Comparison of ENCODE assay signal across 9 mouse cellular contexts in the genomic region with DNA sequence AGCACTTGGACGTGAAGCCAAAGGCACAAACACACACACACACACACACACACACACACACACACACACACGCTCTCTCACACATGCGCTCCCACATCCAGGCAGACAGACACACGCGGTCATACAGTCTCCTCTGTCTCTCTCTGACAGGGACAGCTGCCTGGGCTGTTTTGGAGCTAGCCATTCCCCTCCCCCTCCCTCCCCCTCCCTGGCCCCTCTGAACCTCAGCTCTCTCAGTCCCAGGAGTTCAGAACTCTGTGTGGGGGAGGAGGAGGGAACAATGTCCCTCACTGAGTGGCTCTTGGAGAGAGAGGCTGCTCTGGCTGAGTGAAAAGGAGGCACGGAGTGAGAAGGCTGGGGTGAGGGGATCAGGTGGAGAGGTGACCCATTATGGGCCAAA. TPM values are rescaled to one million over a fixed set of nuclear protein-coding genes. Genes with fewer than 3 reads are reported as not detected.
DNase-seq lines count a peak whose midpoint lies in the region; ATAC-seq lines count a peak whose summit lies in the region.
"Had no signal": no experiment of that assay in that cellular context is flagged by ENCODE, and none has a peak within 500 bp of the region (broad histone marks: within the 10 kb centered on the region; RNA-seq: fewer than 3 reads in every experiment).

No protein-coding gene starts in this region.

- H3K9ac ChIP-seq in heart, embryonic 13.5 days: peak overlapping the region; percentile 61
- no peak overlapping the region; the same call in 1 of the 2 replicates for H3K9ac ChIP-seq in midbrain, embryonic 11.5 days (ENCODE audit: low read length)
- no peak overlapping the region for H3K9ac ChIP-seq in midbrain, embryonic 15.5 days
- H3K9ac ChIP-seq in heart, embryonic 16.5 days (ENCODE audit: low read length): peak overlapping the region; percentile 16; the same call in 1 of the 2 replicates

- peaks cover 47% of the 10 kb centered on the region for H3K4me1 ChIP-seq in heart, embryonic 13.5 days
- peaks cover 20% of the 10 kb centered on the region for H3K4me1 ChIP-seq in midbrain, embryonic 11.5 days (ENCODE audit: control insufficient read depth, insufficient read depth, low read length)
- peaks cover 12% of the 10 kb centered on the region for H3K4me1 ChIP-seq in midbrain, embryonic 15.5 days
- H3K4me1 ChIP-seq in heart, embryonic 16.5 days (ENCODE audit: control insufficient read depth, insufficient read depth, low read length): peaks cover 28% of the 10 kb centered on the region

- peak overlapping the region; percentile 47 for H3K4me2 ChIP-seq in heart, embryonic 13.5 days
- H3K4me2 ChIP-seq in midbrain, embryonic 11.5 days: no peak overlapping the region
- H3K4me2 ChIP-seq in midbrain, embryonic 15.5 days: no peak overlapping the region
- H3K4me2 ChIP-seq in heart, embryonic 16.5 days (ENCODE audit: low read depth, low read length): peak overlapping the region; percentile 7; the same call in 1 of the 2 replicates

- WGBS in heart, embryonic 13.5 days: 31% methylated on average over 6 of the region's 6 CpGs
- 15% methylated on average over 6 of the region's 6 CpGs for WGBS in midbrain, embryonic 11.5 days
- 8% methylated on average over 6 of the region's 6 CpGs for WGBS in midbrain, embryonic 15.5 days
- 10% methylated on average over 6 of the region's 6 CpGs for WGBS in heart, embryonic 16.5 days

- H3K36me3 ChIP-seq in heart, embryonic 13.5 days: no peaks in the 10 kb centered on the region
- no peaks in the 10 kb centered on the region for H3K36me3 ChIP-seq in midbrain, embryonic 11.5 days (ENCODE audit: control insufficient read depth, insufficient read depth, low read length)
- H3K36me3 ChIP-seq in midbrain, embryonic 15.5 days (replicated peaks): no peaks in the 10 kb centered on the region
- no peaks in the 10 kb centered on the region for H3K36me3 ChIP-seq in heart, embryonic 16.5 days (ENCODE audit: control insufficient read depth, insufficient read depth)

- DNase-seq in heart, adult 8-10 months (ENCODE audit: low spot score): no peak
- DNase-seq in midbrain, embryonic 11.5 days (ENCODE audit: low spot score, missing footprints): peak; percentile 87
- DNase-seq in retina, postnatal 1 day: peak; percentile 87
- DNase-seq in frontal cortex, adult 2 months (ENCODE audit: extremely low spot score in 1 of 2, low spot score in 1 of 2): no peak
- DNase-seq: lung, postnatal 36 days had no signal

- H3K4me3 ChIP-seq in heart, embryonic 13.5 days: 0 out of 2 replicates have a peak overlapping the region, but pooled peaks have one; percentile 4
- H3K4me3 ChIP-seq in midbrain, embryonic 11.5 days (ENCODE audit: low read depth, low read length): no peak overlapping the region
- no peak overlapping the region for H3K4me3 ChIP-seq in midbrain, embryonic 15.5 days
- H3K4me3 ChIP-seq in heart, embryonic 16.5 days (ENCODE audit: low read length): no peak overlapping the region

- H3K9me3 ChIP-seq in heart, embryonic 13.5 days: no peaks in the 10 kb centered on the region
- H3K9me3 ChIP-seq in midbrain, embryonic 11.5 days (ENCODE audit: control insufficient read depth, low read length): no peaks in the 10 kb centered on the region
- H3K9me3 ChIP-seq in midbrain, embryonic 15.5 days: no peaks in the 10 kb centered on the region
- no peaks in the 10 kb centered on the region for H3K9me3 ChIP-seq in heart, embryonic 16.5 days (replicated peaks; ENCODE audit: control insufficient read depth, low read length)

- ATAC-seq in heart, embryonic 13.5 days (ENCODE audit: extremely low read depth, insufficient number of reproducible peaks, low FRiP score, low TSS enrichment): peak; percentile 12; the same call in 1 of the 2 replicates
- peak; percentile 79 for ATAC-seq in midbrain, embryonic 11.5 days (ENCODE audit: low FRiP score)
- ATAC-seq in midbrain, embryonic 15.5 days (replicated peaks): no peak
- peak; percentile 49; the same call in 1 of the 2 replicates for ATAC-seq in heart, embryonic 16.5 days (replicated peaks; ENCODE audit: extremely low read depth, insufficient read depth, low FRiP score)
- ATAC-seq in megakaryocyte-erythroid progenitor cell, adult 5-6 weeks (replicated peaks; ENCODE audit: low FRiP score, low TSS enrichment, poor library complexity, severe bottlenecking): no peak

- peak overlapping the region; percentile 66 for H3K27ac ChIP-seq in heart, embryonic 13.5 days (replicated peaks)
- H3K27ac ChIP-seq in midbrain, embryonic 11.5 days (ENCODE audit: low read depth, low read length): no peak overlapping the region
- no peak overlapping the region for H3K27ac ChIP-seq in midbrain, embryonic 15.5 days
- no peak overlapping the region for H3K27ac ChIP-seq in heart, embryonic 16.5 days (ENCODE audit: low read length)

- H3K27me3 ChIP-seq in heart, embryonic 13.5 days (replicated peaks): peaks cover 89% of the 10 kb centered on the region
- peaks cover 43% of the 10 kb centered on the region for H3K27me3 ChIP-seq in midbrain, embryonic 11.5 days (ENCODE audit: control insufficient read depth, insufficient read depth, low read length)
- H3K27me3 ChIP-seq in midbrain, embryonic 15.5 days (replicated peaks): peaks cover 50% of the 10 kb centered on the region
- peaks cover 29% of the 10 kb centered on the region for H3K27me3 ChIP-seq in heart, embryonic 16.5 days (ENCODE audit: control insufficient read depth, insufficient read depth, low read length)

RNA-seq across cellular contexts. Expression of a gene that starts 7.0 kb away (rescaled TPM):
- 0.66 and 0.74 TPM in 2 replicates for polyA plus RNA-seq in heart, embryonic 13.5 days (2015; fragmentation: Nextera tagmentation; extraction: Ambion mirVana)
- 1 to 10 TPM in 2 of 4 experiments, under 1 TPM in 2; 0.34 to 1.7 (median 1.1) TPM for total RNA-seq in heart, adult 8-10 months (2022)
- polyA plus RNA-seq in midbrain, embryonic 11.5 days (2014; fragmentation: Nextera tagmentation; extraction: Ambion mirVana): 0.18 and 0.39 TPM in 2 replicates
- polyA plus RNA-seq in midbrain, embryonic 15.5 days (2015; fragmentation: Nextera tagmentation; extraction: Ambion mirVana): 4.5 and 6.2 TPM in 2 replicates
- polyA plus RNA-seq in heart, embryonic 16.5 days (2015; fragmentation: Nextera tagmentation; extraction: Ambion mirVana): 0.33 and 0.39 TPM in 2 replicates
- polyA plus RNA-seq in frontal cortex, adult 2 months (2012; rRNA removed): 0.16 and 0.21 TPM in 2 replicates
- not detected in 2 replicates for total RNA-seq in megakaryocyte-erythroid progenitor cell, adult 5-6 weeks (2014; fragmentation: Nextera tagmentation)
- not detected in 2 replicates for total RNA-seq in megakaryocyte-erythroid progenitor cell, adult 5-6 weeks (2017)

RNA-seq across cellular contexts. Expression of a gene that starts 9.4 kb away (rescaled TPM):
- polyA plus RNA-seq in heart, embryonic 13.5 days (2015; fragmentation: Nextera tagmentation; extraction: Ambion mirVana): not detected in 2 replicates
- total RNA-seq in heart, adult 8-10 months (2022): under 1 TPM in 1 of 4 experiments, not detected in 3; 0.19 TPM
- polyA plus RNA-seq in midbrain, embryonic 11.5 days (2014; fragmentation: Nextera tagmentation; extraction: Ambion mirVana): not detected in 2 replicates
- 0.49 and 0.52 TPM in 2 replicates for polyA plus RNA-seq in midbrain, embryonic 15.5 days (2015; fragmentation: Nextera tagmentation; extraction: Ambion mirVana)
- polyA plus RNA-seq in heart, embryonic 16.5 days (2015; fragmentation: Nextera tagmentation; extraction: Ambion mirVana): not detected in 2 replicates
- not detected in 2 replicates for polyA plus RNA-seq in frontal cortex, adult 2 months (2012; rRNA removed)
- total RNA-seq in megakaryocyte-erythroid progenitor cell, adult 5-6 weeks (2014; fragmentation: Nextera tagmentation): not detected in 2 replicates
- total RNA-seq in megakaryocyte-erythroid progenitor cell, adult 5-6 weeks (2017): not detected in 2 replicates

RNA-seq across cellular contexts. Expression of a gene that starts 11.2 kb away (rescaled TPM):
- 41.1 and 43.1 TPM in 2 replicates for polyA plus RNA-seq in heart, embryonic 13.5 days (2015; fragmentation: Nextera tagmentation; extraction: Ambion mirVana)
- total RNA-seq in heart, adult 8-10 months (2022): 10 to 100 TPM; 37.7 to 45.6 (median 41.9) TPM
- polyA plus RNA-seq in midbrain, embryonic 11.5 days (2014; fragmentation: Nextera tagmentation; extraction: Ambion mirVana): 36.6 and 42.6 TPM in 2 replicates
- polyA plus RNA-seq in midbrain, embryonic 15.5 days (2015; fragmentation: Nextera tagmentation; extraction: Ambion mirVana): 79.0 and 83.0 TPM in 2 replicates
- 36.1 and 42.7 TPM in 2 replicates for polyA plus RNA-seq in heart, embryonic 16.5 days (2015; fragmentation: Nextera tagmentation; extraction: Ambion mirVana)
- 67.0 and 69.7 TPM in 2 replicates for polyA plus RNA-seq in frontal cortex, adult 2 months (2012; rRNA removed)
- 48.7 and 56.7 TPM in 2 replicates for total RNA-seq in megakaryocyte-erythroid progenitor cell, adult 5-6 weeks (2014; fragmentation: Nextera tagmentation)
- total RNA-seq in megakaryocyte-erythroid progenitor cell, adult 5-6 weeks (2017): 23.4 and 38.9 TPM in 2 replicates

Comparison
In these comparisons a context has a peak if more than half of its experiments do, and no peak if none do; other contexts are left out.
1. ATAC-seq: peak in heart, embryonic 13.5 days (single experiment), midbrain, embryonic 11.5 days (single experiment) and heart, embryonic 16.5 days (single experiment); none in midbrain, embryonic 15.5 days (single experiment) and megakaryocyte-erythroid progenitor cell, adult 5-6 weeks (single experiment).
2. H3K4me2 ChIP-seq: peak in heart, embryonic 13.5 days (single experiment) and heart, embryonic 16.5 days (single experiment); none in midbrain, embryonic 11.5 days (single experiment) and midbrain, embryonic 15.5 days (single experiment).
3. H3K9ac ChIP-seq: peak in heart, embryonic 13.5 days (single experiment) and heart, embryonic 16.5 days (single experiment); none in midbrain, embryonic 11.5 days (single experiment) and midbrain, embryonic 15.5 days (single experiment).
4. DNase-seq: peak in midbrain, embryonic 11.5 days (single experiment) and retina, postnatal 1 day (single experiment); none in heart, adult 8-10 months (single experiment) and frontal cortex, adult 2 months (0 of 2).